Mouse (Mus musculus) embryonic facial prominence, embryonic 12.5 days (tissue): ENCODE results near the gene Uckl1. TPM values are rescaled to one million over a fixed set of nuclear protein-coding genes. Genes with fewer than 3 reads are reported as not detected.

Experiments
- ATAC-seq: fragments of 200-750 bp; cut with Nextera tagmentation; 2 replicates; pipeline ENCODE4 v1.8.0; 2017; ENCODE audit not compliant: insufficient number of reproducible peaks, insufficient read depth, low FRiP score, low TSS enrichment
- H3K27ac ChIP-seq: fragments of 300-500 bp; sonication (generic); 2 replicates; pipeline ENCODE4 v1.5.1; 2016; ENCODE audit warnings: mild to moderate bottlenecking
- H3K27me3 ChIP-seq: fragments of 300-500 bp; sonication (generic); 2 replicates; pipeline ENCODE4 v1.6.1; 2016; ENCODE audit warnings: mild to moderate bottlenecking, moderate library complexity
- H3K36me3 ChIP-seq: fragments of 300-500 bp; sonication (generic); 2 replicates; pipeline ENCODE4 v1.6.1; 2016; ENCODE audit warnings: mild to moderate bottlenecking
- H3K4me1 ChIP-seq: fragments of 300-500 bp; sonication (generic); 2 replicates; pipeline ENCODE4 v1.6.1; 2016
- H3K4me2 ChIP-seq: fragments of 300-500 bp; sonication (generic); replicated peaks from 2 replicates; pipeline ENCODE4 v1.6.1; 2016; ENCODE audit warnings: mild to moderate bottlenecking, moderate library complexity
- H3K4me3 ChIP-seq: fragments of 300-500 bp; sonication (generic); 2 replicates; pipeline ENCODE4 v1.5.1; 2016; ENCODE audit warnings: mild to moderate bottlenecking
- H3K9ac ChIP-seq: fragments of 300-500 bp; sonication (generic); 2 replicates; pipeline ENCODE4 v1.6.1; 2016; ENCODE audit warnings: mild to moderate bottlenecking, moderate library complexity
- H3K9me3 ChIP-seq: fragments of 300-500 bp; sonication (generic); 2 replicates; pipeline ENCODE4 v1.6.1; 2016; ENCODE audit warnings: mild to moderate bottlenecking, moderate library complexity
- WGBS: fragments of 180-500 bp; shearing (Covaris S2); methylation state at CpG from one replicate; pipeline ENCODE4 v1.1.7; 2016; 5-methylcytosine and 5-hydroxymethylcytosine counted together
- polyA plus RNA-seq: library from polyadenylated mRNA; unstranded; fragments of >200 nt; fragmentation: Nextera tagmentation; extraction: Ambion mirVana; gene quantifications from 2 replicates; pipeline ENCODE4 v1.2.1, GENCODE M21; 2016

The Uckl1 gene
- 39.0 and 45.1 TPM in 2 replicates for polyA plus RNA-seq

- 90% methylated on average over 4 of the region's 4 CpGs for WGBS
- Histone ChIP-seq H3K36me3 (peaks cover 60% of the 10 kb centered on the region), H3K9me3 (no peaks in the 10 kb centered on the region), H3K4me3 (no peak within 1 kb of the TSS), H3K4me2 (no peak within 1 kb of the TSS), H3K4me1 (peaks cover 7% of the 10 kb centered on the region), H3K9ac (no peak within 1 kb of the TSS), H3K27me3 (no peaks in the 10 kb centered on the region), H3K27ac (no peak within 1 kb of the TSS)
- ATAC-seq: no peak
Observed at GRCm38 (mm10) chr2:181584411-181584942, at the start of gene Uckl1. Uckl1 (minus strand) TSS chr2:181584892.

GRCm38 (mm10) chr2:181632624-181633023 lies 47.9 kb upstream of the Uckl1 start:
- H3K9ac ChIP-seq: no peak overlapping the region
- H3K9me3 ChIP-seq: no peaks in the 10 kb centered on the region
- no peaks in the 10 kb centered on the region for H3K27me3 ChIP-seq
- no peak for ATAC-seq
- H3K4me2 ChIP-seq: no peak overlapping the region
- peaks cover 68% of the 10 kb centered on the region for H3K36me3 ChIP-seq
- WGBS: 96% methylated on average over 6 of the region's 6 CpGs
- H3K4me1 ChIP-seq: no peaks in the 10 kb centered on the region
- H3K27ac ChIP-seq: no peak overlapping the region
- H3K4me3 ChIP-seq: no peak overlapping the region

- Histone ChIP-seq H3K27ac (no peak overlapping the region), H3K4me3 (no peak overlapping the region), H3K9ac (no peak overlapping the region), H3K4me2 (no peak overlapping the region), H3K9me3 (no peaks in the 10 kb centered on the region), H3K4me1 (no peaks in the 10 kb centered on the region), H3K36me3 (peaks cover 41% of the 10 kb centered on the region), H3K27me3 (no peaks in the 10 kb centered on the region)
- ATAC-seq: no peak
Observed at GRCm38 (mm10) chr2:181628471-181628870, 43.8 kb upstream of the Uckl1 start.

- Histone ChIP-seq H3K4me1 (no peaks in the 10 kb centered on the region), H3K4me3 (no peak overlapping the region), H3K9ac (no peak overlapping the region), H3K9me3 (no peaks in the 10 kb centered on the region), H3K4me2 (no peak overlapping the region), H3K36me3 (peaks cover 54% of the 10 kb centered on the region), H3K27me3 (no peaks in the 10 kb centered on the region), H3K27ac (no peak overlapping the region)
- no peak for ATAC-seq
Observed at GRCm38 (mm10) chr2:181623401-181623800, 38.7 kb upstream of the Uckl1 start.

- peaks cover 54% of the 10 kb centered on the region for H3K36me3 ChIP-seq
- WGBS: 86% methylated on average over 5 of the region's 5 CpGs
- H3K9me3 ChIP-seq: no peaks in the 10 kb centered on the region
- H3K4me1 ChIP-seq: no peaks in the 10 kb centered on the region
- no peak overlapping the region for H3K4me3 ChIP-seq
- no peak for ATAC-seq
- no peaks in the 10 kb centered on the region for H3K27me3 ChIP-seq
- H3K4me2 ChIP-seq: no peak overlapping the region
- H3K9ac ChIP-seq: no peak overlapping the region
- no peak overlapping the region for H3K27ac ChIP-seq
Observed at GRCm38 (mm10) chr2:181618761-181619495, 34.2 kb upstream of the Uckl1 start.

GRCm38 (mm10) chr2:181602367-181602766 lies 17.7 kb upstream of the Uckl1 start:
- H3K4me3 ChIP-seq: no peak overlapping the region; the same call in 1 of the 2 replicates
- WGBS: 74% methylated on average over 4 of the region's 4 CpGs
- no peaks in the 10 kb centered on the region for H3K36me3 ChIP-seq

GRCm38 (mm10) chr2:181601751-181602145 lies 17.1 kb upstream of the Uckl1 start:
- Histone ChIP-seq H3K4me1 (peaks cover 12% of the 10 kb centered on the region), H3K27ac (peak overlapping the region; percentile 75; the same call in 1 of the 2 replicates), H3K36me3 (no peaks in the 10 kb centered on the region), H3K9ac (peak overlapping the region; percentile 93), H3K4me3 (peak overlapping the region; percentile 95), H3K9me3 (no peaks in the 10 kb centered on the region), H3K27me3 (peaks cover 27% of the 10 kb centered on the region), H3K4me2 (peak overlapping the region; percentile 81)
- ATAC-seq: no peak
- WGBS: 30% methylated on average over 10 of the region's 10 CpGs

More at GRCm38 (mm10) chr2:181602367-181602766, 17.7 kb upstream of the Uckl1 start:
- no peak for ATAC-seq
- peaks cover 12% of the 10 kb centered on the region for H3K4me1 ChIP-seq
- H3K4me2 ChIP-seq: peak overlapping the region; percentile 81
- no peaks in the 10 kb centered on the region for H3K9me3 ChIP-seq
- H3K27me3 ChIP-seq: peaks cover 24% of the 10 kb centered on the region
- H3K27ac ChIP-seq: no peak overlapping the region
- H3K9ac ChIP-seq: no peak overlapping the region

- Histone ChIP-seq H3K4me3 (peak overlapping the region; percentile 95), H3K9ac (peak overlapping the region; percentile 93), H3K9me3 (no peaks in the 10 kb centered on the region), H3K27me3 (peaks cover 27% of the 10 kb centered on the region), H3K4me1 (peaks cover 12% of the 10 kb centered on the region), H3K27ac (peak overlapping the region; percentile 75), H3K36me3 (no peaks in the 10 kb centered on the region), H3K4me2 (peak overlapping the region; percentile 81)
- peak; percentile 86 for ATAC-seq
- WGBS: 1% methylated on average over 57 of the region's 57 CpGs
Observed at GRCm38 (mm10) chr2:181600828-181601750, 16.4 kb upstream of the Uckl1 start.

GRCm38 (mm10) chr2:181600226-181600758 lies 15.6 kb upstream of the Uckl1 start:
- 68% methylated on average over 6 of the region's 6 CpGs for WGBS
- no peak for ATAC-seq
- Histone ChIP-seq H3K27me3 (peaks cover 27% of the 10 kb centered on the region), H3K4me1 (peaks cover 12% of the 10 kb centered on the region), H3K36me3 (no peaks in the 10 kb centered on the region), H3K9ac (peak overlapping the region; percentile 56), H3K4me3 (peak overlapping the region; percentile 95), H3K27ac (no peak overlapping the region), H3K9me3 (no peaks in the 10 kb centered on the region), H3K4me2 (peak overlapping the region; percentile 81)

- 0 out of 2 replicates have a peak, but pooled peaks have one; percentile 6 for ATAC-seq
- 1% methylated on average over 71 of the region's 71 CpGs for WGBS
Observed at GRCm38 (mm10) chr2:181598454-181599351, 14.0 kb upstream of the Uckl1 start, which contains the start of gene Samd10. Samd10 (minus strand) TSS chr2:181599212.

More at GRCm38 (mm10) chr2:181598454-181599351, 14.0 kb upstream of the Uckl1 start, which contains the start of gene Samd10:
- peaks cover 27% of the 10 kb centered on the region for H3K27me3 ChIP-seq
- H3K27ac ChIP-seq: peak within 1 kb of the TSS; percentile 63; the same call in 1 of the 2 replicates
- H3K36me3 ChIP-seq: no peaks in the 10 kb centered on the region
- H3K9me3 ChIP-seq: no peaks in the 10 kb centered on the region
- H3K4me2 ChIP-seq: peak within 1 kb of the TSS; percentile 98
- H3K4me3 ChIP-seq: peak within 1 kb of the TSS; percentile 64
- H3K4me1 ChIP-seq: peaks cover 12% of the 10 kb centered on the region
- H3K9ac ChIP-seq: peak within 1 kb of the TSS; percentile 71
